Mouse (Mus musculus) heart, embryonic 14.5 days (tissue): ENCODE data around the gene Prkg1. TPM values are rescaled to one million over a fixed set of nuclear protein-coding genes. Genes with fewer than 3 reads are reported as not detected.
A peak's percentile ranks its signal among the peaks of the same experiment; 100 is the strongest.

Experiments used
- ATAC-seq: fragments of 200-750 bp; cut with Nextera tagmentation; 2 replicates; pipeline ENCODE4 v1.8.0; 2017; ENCODE audit warnings: low read depth, moderate TSS enrichment; ENCODE audit not compliant: insufficient number of reproducible peaks, insufficient read depth, low FRiP score
- H3K27ac ChIP-seq, 2 experiments: fragments of 200-500 bp in 1 of 2; fragments of 300-500 bp in 1 of 2; sonication (generic) in 1 of 2; replicated peaks in 1 of 2; 2 replicates each; pipeline ENCODE4 v1.5.1; 2012 to 2014; ENCODE audit warnings: low read depth in 2 of 2, low read length in 2 of 2, control low read depth in 1 of 2, mild to moderate bottlenecking in 1 of 2, mixed read lengths in 1 of 2; ENCODE audit not compliant: control insufficient read depth in 1 of 2, insufficient read depth in 1 of 2
- H3K27me3 ChIP-seq: fragments of 300-500 bp; sonication (generic); 2 replicates; pipeline ENCODE4 v1.6.1; 2014; ENCODE audit warnings: mild to moderate bottlenecking, low read length, control low read depth; ENCODE audit not compliant: control insufficient read depth, insufficient read depth
- H3K36me3 ChIP-seq: fragments of 300-500 bp; sonication (generic); 2 replicates; pipeline ENCODE4 v1.6.1; 2014; ENCODE audit warnings: mild to moderate bottlenecking, control low read depth, low read length, mixed read lengths; ENCODE audit not compliant: control insufficient read depth, insufficient read depth
- H3K4me1 ChIP-seq, 2 experiments: fragments of 200-500 bp in 1 of 2; fragments of 300-500 bp in 1 of 2; sonication (generic) in 1 of 2; 2 replicates each; pipeline ENCODE4 v1.6.1; 2012 to 2014; ENCODE audit warnings: low read length in 2 of 2, control low read depth in 1 of 2, mixed read lengths in 1 of 2; ENCODE audit not compliant: control insufficient read depth in 2 of 2, insufficient read depth in 2 of 2
- H3K4me2 ChIP-seq: fragments of 300-500 bp; sonication (generic); 2 replicates; pipeline ENCODE4 v1.6.1; 2014; ENCODE audit warnings: mild to moderate bottlenecking, low read length
- H3K4me3 ChIP-seq, 2 experiments: fragments of 200-500 bp in 1 of 2; fragments of 300-500 bp in 1 of 2; sonication (generic) in 1 of 2; 2 replicates each; pipeline ENCODE4 v1.5.1; 2012 to 2014; ENCODE audit warnings: low read length in 2 of 2, mild to moderate bottlenecking in 2 of 2, control low read depth in 1 of 2, low read depth in 1 of 2, moderate library complexity in 1 of 2; ENCODE audit not compliant: control insufficient read depth in 1 of 2, insufficient read depth in 1 of 2
- H3K9ac ChIP-seq: fragments of 300-500 bp; sonication (generic); 2 replicates; pipeline ENCODE4 v1.6.1; 2014; ENCODE audit warnings: mild to moderate bottlenecking, low read length
- H3K9me3 ChIP-seq: fragments of 300-500 bp; sonication (generic); 2 replicates; pipeline ENCODE4 v1.6.1; 2016; ENCODE audit warnings: low read length, control low read depth; ENCODE audit not compliant: control insufficient read depth
- WGBS: fragments of 180-500 bp; shearing (Covaris S2); extraction: QIAGEN DNeasy Blood & Tissue Kit; methylation state at CpG from one replicate; pipeline ENCODE4 v1.1.7; 2014; 5-methylcytosine and 5-hydroxymethylcytosine counted together
- polyA plus RNA-seq: library from polyadenylated mRNA; unstranded; fragments of >200 nt; fragmentation: Nextera tagmentation; extraction: Ambion mirVana; gene quantifications from 2 replicates; pipeline ENCODE4 v1.2.1, GENCODE M21; 2014

Prkg1 gene
- polyA plus RNA-seq, 1 experiment from 2014 or later: 9.6 TPM

DNA sequence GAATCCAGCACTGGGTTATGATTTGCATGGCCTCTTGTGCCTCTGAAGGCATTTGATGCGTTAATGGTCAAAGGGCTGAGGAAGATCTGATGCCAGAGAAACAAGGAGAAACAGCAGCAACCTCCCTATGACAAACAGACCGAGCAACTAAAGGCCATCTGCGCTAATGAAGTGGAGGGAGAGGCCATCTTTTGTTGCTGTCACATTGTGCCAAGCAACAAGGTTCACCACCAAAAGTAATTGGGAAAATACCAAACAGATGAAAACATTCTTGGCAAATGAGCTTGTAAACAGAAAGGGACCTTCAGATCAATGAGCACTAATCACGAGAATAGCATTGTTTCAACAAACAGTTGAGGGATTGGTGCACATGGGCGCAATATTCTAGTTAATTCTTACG lies 1074.1 kb downstream of the Prkg1 start:
- H3K9ac ChIP-seq: no peak overlapping the region

DNA sequence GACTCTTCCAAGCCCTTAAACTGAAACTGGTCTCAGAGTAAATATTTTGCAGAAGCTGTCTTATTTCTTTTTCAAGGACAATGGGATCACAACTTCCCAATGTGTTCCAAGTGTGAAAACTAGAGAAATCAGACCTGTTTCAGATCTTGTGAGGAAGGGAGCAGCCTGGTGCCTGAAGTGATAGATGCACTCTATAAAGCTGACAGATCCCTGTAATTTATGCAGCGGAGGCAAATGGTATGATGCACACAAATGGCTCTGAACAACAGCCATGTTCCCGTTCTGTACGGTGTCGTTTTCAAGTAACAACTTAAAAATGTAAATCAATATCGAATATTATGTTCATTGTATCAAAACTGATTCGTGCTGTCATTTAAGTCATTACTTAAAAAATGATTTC lies 1076.9 kb downstream of the Prkg1 start:
- Histone ChIP-seq H3K36me3 (no peaks in the 10 kb centered on the region), H3K4me2 (no peak overlapping the region), H3K9me3 (no peaks in the 10 kb centered on the region), H3K4me1 (0 out of 4 replicates have a peak, but pooled peaks cover 0 to 5% of the 10 kb centered on the region in 2 experiments), H3K4me3 (no peak overlapping the region), H3K27me3 (no peaks in the 10 kb centered on the region), H3K9ac (no peak overlapping the region), H3K27ac (no peak overlapping the region)
- no peak for ATAC-seq
- 84% methylated on average over 6 of the region's 6 CpGs for WGBS

More for the DNA sequence above, 1074.1 kb downstream of the Prkg1 start:
- H3K9me3 ChIP-seq: no peaks in the 10 kb centered on the region
- H3K4me1 ChIP-seq: no peaks in the 10 kb centered on the region
- 82% methylated on average over 6 of the region's 6 CpGs for WGBS
- H3K27me3 ChIP-seq: no peaks in the 10 kb centered on the region
- no peak overlapping the region for H3K4me3 ChIP-seq
- H3K27ac ChIP-seq: no peak overlapping the region
- no peak for ATAC-seq
- no peaks in the 10 kb centered on the region for H3K36me3 ChIP-seq
- no peak overlapping the region for H3K4me2 ChIP-seq

DNA sequence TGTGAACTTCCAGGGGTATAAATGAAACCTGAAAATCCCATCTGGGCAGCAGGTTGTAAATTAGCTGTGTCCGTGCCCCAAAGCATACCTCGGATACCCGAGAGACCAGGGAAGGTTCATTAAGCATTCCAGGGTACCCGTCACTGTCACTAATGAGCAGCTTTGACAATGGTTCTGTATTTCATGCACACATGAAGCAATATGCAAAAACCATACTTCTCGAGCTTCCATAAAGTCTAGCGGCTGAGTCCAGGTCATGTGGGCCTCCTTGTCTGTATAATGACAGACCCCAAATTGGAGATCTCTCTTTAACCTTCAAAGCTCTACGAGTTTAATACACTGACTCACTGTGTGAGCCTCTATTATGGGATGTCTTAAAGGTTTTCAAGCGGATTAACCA lies 1088.5 kb downstream of the Prkg1 start:
- Histone ChIP-seq H3K27ac (no peak overlapping the region), H3K9ac (no peak overlapping the region), H3K36me3 (no peaks in the 10 kb centered on the region), H3K27me3 (no peaks in the 10 kb centered on the region), H3K4me3 (no peak overlapping the region), H3K9me3 (no peaks in the 10 kb centered on the region), H3K4me2 (no peak overlapping the region), H3K4me1 (no peaks in the 10 kb centered on the region)
- no peak for ATAC-seq
- WGBS: 81% methylated on average over 8 of the region's 8 CpGs

DNA sequence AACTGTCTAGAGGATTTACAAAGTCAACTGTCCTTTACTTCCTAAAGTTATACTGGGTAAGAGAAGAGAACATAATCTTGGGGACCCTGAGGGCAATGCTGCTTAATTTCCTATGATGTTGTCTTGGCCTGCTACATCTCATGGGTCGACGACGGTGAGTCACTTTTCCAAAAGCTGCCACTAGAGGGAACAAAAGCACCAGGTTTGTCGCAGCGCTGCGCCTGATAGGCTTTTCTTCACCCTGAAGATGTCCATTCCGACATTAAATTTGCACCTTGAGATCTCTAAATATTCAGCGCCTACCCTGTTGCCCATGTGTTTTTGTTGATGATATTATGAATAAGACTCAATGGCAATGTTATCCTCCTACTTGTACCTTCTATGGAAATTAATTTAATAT lies 1100.6 kb downstream of the Prkg1 start:
- Histone ChIP-seq H3K4me3 (no peak overlapping the region), H3K27ac (no peak overlapping the region), H3K4me2 (no peak overlapping the region), H3K36me3 (no peaks in the 10 kb centered on the region), H3K4me1 (no peaks in the 10 kb centered on the region), H3K9ac (no peak overlapping the region), H3K9me3 (no peaks in the 10 kb centered on the region), H3K27me3 (no peaks in the 10 kb centered on the region)
- no peak for ATAC-seq
- 4% methylated on average over 8 of the region's 8 CpGs for WGBS

DNA sequence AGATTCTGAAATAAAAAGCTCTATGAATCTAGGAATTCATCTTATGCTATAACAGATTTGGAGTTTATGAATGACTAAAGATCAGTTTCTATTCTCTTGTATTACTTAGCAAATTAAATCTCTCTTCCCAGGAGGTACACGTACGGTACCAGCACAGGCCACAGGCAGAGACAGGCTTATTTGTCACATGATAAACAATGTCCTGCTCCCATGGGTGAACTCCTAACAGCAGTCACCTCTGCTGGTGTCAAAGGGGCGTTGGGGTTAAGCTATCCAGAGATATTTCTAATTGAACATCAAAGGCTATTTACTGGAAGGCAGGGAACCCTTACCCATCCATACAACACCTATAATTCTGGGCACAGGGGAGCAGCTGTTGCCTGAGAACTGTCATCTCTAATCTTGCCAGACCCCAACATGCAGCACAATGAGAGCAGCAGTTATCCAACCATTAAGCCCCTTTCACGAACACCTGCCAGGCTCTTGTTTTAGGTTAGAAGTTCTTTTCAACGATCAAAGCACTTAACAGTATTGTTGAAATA lies 1122.1 kb downstream of the Prkg1 start:
- 56% methylated on average over 5 of the region's 5 CpGs for WGBS
- ATAC-seq: no peak
- no peaks in the 10 kb centered on the region for H3K27me3 ChIP-seq
- H3K4me3 ChIP-seq: no peak overlapping the region
- H3K4me2 ChIP-seq: no peak overlapping the region
- no peaks in the 10 kb centered on the region for H3K36me3 ChIP-seq
- no peaks in the 10 kb centered on the region for H3K9me3 ChIP-seq
- H3K27ac ChIP-seq: no peak overlapping the region
- no peaks in the 10 kb centered on the region for H3K4me1 ChIP-seq
- H3K9ac ChIP-seq: no peak overlapping the region

DNA sequence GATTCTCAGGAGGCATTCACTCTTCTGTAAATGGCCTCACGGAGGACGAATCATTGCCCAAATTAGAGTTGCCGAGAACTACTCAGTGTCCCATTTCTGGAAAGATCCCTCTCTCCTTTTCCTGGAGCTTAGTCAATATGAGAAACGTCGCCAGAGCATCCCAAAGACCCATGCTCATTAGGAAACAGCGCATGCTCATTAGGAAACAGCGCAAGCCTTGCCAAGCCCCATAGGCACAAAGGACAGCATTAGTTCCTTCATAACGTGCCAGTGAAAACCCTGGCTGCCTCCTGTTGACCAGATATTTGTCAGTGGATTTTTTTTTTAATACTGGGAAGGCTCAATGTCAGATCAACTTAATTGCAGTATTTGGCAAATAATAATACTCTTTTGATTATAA lies 1127.4 kb downstream of the Prkg1 start:
- no peak overlapping the region for H3K9ac ChIP-seq
- no peaks in the 10 kb centered on the region for H3K4me1 ChIP-seq
- no peaks in the 10 kb centered on the region for H3K36me3 ChIP-seq
- no peak overlapping the region for H3K4me3 ChIP-seq
- WGBS: 80% methylated on average over 8 of the region's 8 CpGs
- no peak overlapping the region for H3K4me2 ChIP-seq
- no peak overlapping the region for H3K27ac ChIP-seq
- no peak for ATAC-seq
- H3K27me3 ChIP-seq: no peaks in the 10 kb centered on the region
- no peaks in the 10 kb centered on the region for H3K9me3 ChIP-seq

DNA sequence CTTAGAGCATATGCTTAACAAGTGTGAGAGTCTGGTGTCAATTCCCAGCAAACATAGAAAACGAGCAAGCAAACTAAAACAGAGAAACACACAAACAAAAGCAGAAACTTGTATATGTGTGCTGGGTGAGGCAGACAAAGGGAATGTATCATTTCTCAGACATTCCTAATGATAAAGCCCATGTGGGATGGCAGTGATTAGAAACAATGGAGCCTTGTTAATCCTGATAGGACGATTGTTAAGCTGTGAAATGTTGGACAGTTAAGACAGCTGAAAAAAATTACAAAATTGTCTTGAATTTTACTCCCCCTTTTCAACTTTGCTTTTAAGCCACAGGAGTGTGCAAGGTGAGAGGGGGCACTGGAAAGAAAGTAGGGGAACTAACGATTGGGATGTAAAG lies 1133.8 kb downstream of the Prkg1 start:
- no peaks in the 10 kb centered on the region for H3K9me3 ChIP-seq
- no peak overlapping the region for H3K4me3 ChIP-seq
- peaks cover 1 to 3% of the 10 kb centered on the region in 2 experiments; a peak in 3 of 4 replicates for H3K4me1 ChIP-seq
- ATAC-seq: no peak
- H3K27ac ChIP-seq: no peak overlapping the region
- WGBS: 41% methylated on average over 3 of the region's 3 CpGs
- H3K27me3 ChIP-seq: no peaks in the 10 kb centered on the region
- no peaks in the 10 kb centered on the region for H3K36me3 ChIP-seq
- H3K4me2 ChIP-seq: no peak overlapping the region
- H3K9ac ChIP-seq: no peak overlapping the region

DNA sequence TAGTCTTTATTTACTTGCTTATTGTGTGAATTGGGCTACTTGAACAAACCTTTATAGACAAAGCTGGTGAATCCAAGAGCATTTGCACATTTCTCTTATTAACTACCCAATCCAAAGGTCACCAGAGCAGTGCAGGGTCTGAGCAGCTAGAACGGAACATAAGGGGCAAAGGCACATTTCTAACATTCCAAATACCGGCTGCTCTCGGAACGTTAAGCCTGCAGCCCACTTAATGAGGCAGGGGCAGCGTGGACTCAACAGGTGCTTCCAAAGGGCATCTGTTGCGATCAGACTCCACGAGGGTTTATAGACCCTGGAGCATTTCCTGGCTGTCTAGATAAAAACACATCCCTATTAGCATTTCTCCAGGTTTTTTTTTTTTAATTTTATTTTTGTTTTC lies 1138.8 kb downstream of the Prkg1 start:
- Histone ChIP-seq H3K4me1 (peaks cover 10 to 28% of the 10 kb centered on the region in 2 experiments), H3K9me3 (no peaks in the 10 kb centered on the region), H3K27me3 (no peaks in the 10 kb centered on the region), H3K4me3 (no peak overlapping the region), H3K9ac (no peak overlapping the region), H3K36me3 (no peaks in the 10 kb centered on the region), H3K27ac (peak overlapping the region; percentile 35 to 59), H3K4me2 (peak overlapping the region; percentile 49; the same call in 1 of the 2 replicates)
- no peak for ATAC-seq
- WGBS: 17% methylated on average over 7 of the region's 7 CpGs
